Mouse (Mus musculus) gastrocnemius, adult 8-10 months (tissue): ENCODE measurements around the gene Igfbp6. TPM values are rescaled to one million over a fixed set of nuclear protein-coding genes. Genes with fewer than 3 reads are reported as not detected.

ENCODE experiments used
- DNase-seq, 2 experiments: peaks; one replicate each; pipeline ENCODE4 v3.0.0; 2022; ENCODE audit warnings: low spot score in 2 of 2
- total RNA-seq, 4 experiments: library from RNA; stranded (reverse); gene quantifications; 2 replicates each; pipeline ENCODE4 v1.2.4; 2022

Igfbp6 gene
- total RNA-seq, 4 experiments from 2014 or later = 14.2 to 49.0 (median 27.1) TPM

DNA sequence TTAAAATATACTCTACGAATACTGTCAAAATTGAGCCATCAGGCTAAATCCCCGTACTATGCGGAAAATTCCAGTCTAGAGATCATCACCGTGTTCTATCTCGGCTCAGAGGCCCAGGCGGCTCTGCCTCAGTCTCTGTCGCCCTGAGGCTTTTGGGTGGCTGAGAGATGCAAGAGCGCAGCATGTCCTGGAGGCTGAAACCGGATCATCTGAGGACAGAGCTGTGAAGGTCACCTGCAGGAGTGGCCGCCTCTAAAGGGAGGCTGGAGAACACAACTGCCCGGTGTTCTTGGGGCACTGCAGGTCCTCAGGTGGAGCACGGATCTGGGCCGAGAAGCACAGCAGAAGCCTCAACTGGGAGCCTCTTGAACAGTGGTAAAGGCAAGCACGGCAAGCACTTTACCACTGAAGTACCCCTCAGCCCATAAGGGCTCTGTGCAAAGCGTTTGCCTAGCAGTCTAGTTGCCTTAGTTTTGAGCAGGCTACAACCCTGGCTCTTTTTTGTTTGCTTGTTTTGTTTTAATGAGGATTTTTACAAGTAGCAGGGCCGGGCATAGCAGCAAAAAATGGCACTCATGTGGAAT, 31.7 kb downstream of the Igfbp6 start:
- no peak for DNase-seq

DNA sequence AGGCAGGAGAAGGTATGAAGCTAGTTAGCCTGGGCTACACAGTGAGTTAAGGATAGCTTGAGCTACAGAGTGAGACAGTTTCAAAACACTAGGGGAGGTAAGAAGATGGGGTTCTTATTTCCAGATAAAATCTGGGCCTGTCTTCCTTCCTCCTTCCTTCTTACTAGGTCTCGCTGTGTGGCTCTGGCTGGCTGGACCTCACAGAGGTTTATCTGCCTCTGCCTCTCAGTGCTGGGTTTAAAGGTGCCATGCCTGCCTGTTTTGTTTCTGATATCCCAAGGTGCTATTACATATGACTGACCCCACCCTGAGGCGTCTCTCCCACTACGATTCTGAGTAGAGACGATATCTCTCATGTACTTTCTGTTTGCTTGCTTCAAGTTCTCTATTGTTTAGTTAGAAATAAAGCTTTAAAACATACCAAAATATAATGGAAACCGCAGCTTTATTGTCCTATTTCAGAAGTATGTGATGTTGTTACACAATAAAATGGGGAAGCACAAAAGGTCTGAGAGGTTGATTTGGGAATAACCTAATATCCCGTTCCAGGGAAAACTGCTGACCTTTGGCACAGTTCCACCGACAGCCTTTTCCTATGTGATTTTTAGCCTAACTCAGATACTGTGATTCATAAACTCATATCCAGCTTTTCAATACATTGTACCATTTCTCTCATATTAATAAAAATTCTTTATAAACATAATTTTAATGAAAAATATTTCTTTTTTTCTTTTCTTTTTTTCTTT, 32.6 kb downstream of the Igfbp6 start:
- DNase-seq = no peak

DNA sequence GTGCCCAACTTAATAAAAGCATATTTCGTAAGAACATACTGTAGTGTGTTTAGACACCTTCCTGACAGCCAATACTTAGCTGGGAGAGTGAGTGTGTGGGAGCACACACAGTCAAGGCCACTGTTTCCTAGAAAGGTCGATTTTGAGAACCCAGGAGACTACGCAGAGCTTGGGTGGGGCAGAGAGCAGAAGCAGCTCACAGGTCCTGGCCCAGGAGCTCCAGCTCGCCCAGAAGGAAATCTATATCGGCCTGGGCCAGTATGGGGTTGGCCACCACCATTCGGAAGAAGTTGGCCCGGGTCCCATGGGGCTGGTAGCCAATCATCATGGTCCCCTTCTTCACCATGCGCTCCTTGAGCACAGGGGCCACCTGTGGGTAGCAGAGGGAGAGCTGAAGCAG, 33.3 kb downstream of the Igfbp6 start:
- no peak for DNase-seq

DNA sequence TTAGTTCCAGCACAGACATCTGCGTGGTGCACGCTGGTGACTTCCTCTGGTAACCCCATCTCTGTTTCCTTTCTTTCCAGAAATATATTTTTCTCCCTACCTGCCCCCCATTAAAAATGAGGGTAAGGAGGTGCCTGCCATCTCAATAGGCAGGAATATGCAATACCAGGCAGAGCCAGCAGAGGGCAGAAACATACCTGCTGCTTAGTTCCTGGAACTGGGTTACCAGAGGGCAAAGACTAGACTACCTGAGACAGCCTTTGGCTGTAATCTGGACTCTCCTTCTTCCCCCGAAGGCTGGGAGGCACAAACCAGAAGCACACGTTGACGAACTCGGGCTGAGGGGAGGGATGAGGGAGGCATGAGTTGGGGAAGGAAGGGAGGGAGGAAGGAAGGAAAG, 34.1 kb downstream of the Igfbp6 start:
- peak; percentile 59 to 65 for DNase-seq

DNA sequence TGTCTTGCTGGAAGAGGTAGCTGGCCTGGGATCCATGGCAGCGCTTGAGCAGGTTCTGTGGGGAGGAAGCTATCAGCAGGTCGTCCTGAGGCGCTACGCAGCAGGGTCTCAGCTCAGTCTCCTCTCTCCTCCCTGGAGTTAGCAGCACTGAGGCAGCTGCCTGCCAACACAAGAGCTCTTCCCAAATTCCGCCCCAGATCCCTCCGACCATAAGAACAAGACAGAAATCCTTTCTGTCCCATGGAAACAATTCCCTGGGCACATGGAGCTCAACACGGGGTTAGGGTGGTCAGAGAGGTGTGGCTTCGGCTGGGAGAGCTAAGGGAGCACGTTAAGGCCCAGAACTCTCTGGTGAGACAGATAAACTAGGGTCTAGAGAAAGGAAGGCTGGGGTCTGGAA, 34.9 kb downstream of the Igfbp6 start:
- DNase-seq = no peak

DNA sequence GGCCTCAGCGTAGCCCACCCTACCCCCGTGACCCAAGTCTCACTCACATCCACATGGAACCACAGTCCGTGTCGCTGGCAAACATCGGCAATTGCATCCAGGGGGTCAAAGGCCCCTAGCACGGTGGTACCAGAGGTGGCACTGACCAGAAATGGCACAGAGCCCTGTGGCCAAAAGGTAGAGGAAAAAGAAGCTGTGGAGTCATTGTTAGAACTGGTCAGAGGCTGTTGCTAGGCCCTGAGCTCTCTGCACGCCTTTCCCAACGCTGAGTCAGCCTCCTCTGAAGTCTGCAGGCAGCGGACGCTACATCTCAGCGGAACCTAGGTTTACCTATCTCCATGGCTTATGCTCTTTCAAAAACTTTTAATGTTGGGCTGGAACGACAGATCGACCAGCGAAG, 35.8 kb downstream of the Igfbp6 start:
- no peak for DNase-seq

DNA sequence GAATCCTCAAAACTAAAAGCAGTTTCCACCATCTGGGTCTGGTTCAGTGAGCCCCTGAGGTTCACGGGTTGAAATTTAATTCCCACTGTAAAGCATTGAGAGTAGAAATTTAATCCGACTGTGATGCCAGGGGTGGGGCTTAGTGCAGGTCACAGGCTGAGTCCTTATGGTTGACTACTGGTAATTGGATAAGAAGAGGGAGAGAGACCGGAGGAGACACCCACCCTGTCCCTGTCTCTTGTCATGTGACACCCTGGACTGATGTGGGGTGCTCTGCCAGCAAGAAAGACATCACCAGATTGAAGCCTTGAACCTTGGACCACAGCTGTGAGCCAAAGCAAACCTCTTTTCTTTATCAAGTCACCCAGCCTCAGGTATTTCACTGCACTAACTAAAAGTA, 38.9 kb downstream of the Igfbp6 start:
- no peak for DNase-seq

DNA sequence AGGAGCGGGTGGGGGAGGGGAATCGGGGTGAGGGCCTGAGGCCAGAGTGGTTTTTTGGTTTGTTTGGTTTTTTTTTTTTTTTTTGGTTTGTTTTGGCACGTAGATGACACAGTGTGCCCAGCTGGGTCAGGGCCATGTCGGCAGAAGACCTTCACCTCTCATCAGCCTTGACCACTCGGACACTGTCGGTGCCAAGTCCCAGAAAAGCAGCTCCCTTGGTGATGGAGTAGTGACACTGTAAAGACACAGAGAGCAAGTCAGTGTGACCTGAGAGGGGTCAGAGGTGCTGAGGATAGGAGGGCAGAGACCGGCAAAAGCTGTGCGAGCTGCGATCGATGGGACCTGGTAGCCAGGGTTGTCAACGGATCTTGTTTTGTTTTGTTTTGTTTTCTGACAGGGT, 42.1 kb downstream of the Igfbp6 start:
- no peak for DNase-seq

DNA sequence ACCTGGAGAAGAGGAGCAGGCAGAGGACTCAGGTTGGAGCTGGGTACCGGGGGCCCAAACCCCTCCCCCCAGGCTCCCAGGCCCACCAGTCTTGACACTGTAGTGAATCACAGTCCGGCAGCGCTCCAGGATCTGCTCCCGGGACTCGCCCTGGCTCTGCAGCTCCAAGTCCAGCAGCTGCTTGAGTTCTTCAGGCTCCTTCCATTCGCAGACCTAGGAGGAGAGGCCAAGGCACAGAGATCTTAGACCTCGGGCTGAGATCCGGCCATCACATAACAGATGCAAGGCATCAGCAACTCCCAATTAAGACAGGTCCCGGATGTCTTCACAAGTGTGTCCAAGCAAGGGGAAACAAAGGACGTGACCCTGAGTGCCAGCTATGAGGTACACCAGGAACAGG, 43.9 kb downstream of the Igfbp6 start:
- no peak for DNase-seq

DNA sequence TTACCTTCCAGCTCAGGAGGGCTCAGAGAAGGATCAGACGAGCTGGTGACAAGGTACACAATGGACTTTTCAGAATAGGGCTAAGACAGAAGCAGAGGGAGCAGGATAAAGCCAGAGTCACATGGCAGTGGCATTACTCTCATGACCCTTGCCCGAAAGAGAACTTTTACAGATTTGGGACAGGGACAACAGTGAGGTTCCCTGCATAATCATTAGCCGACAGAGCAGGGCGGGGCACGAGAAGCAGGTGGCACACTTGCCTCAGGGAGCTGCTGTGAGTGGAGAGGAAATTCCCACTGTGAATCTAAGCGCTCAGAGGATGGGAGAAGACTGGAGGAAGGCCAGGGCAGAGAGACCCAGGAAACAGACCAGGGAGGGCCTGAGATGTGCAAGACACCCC, 44.7 kb downstream of the Igfbp6 start:
- DNase-seq = no peak

DNA sequence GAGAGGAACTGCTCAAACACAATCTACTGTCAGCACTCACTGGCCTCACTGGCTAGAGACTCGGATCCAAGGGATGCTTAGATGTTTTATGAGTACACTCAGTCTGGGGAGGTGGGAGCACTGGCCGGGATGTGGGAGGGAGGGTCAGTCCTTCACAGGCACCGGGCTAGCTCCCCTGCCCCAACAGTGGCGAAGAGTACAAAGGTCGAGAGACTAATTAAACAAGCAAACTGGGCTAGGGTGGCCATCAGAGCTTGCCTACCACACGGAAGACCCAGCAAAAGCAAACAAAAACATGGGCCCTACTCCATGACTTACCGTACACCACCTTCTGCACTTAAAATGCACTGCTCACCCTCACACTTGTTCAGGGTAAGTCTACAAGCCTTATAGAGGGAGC, 47.5 kb downstream of the Igfbp6 start:
- no peak for DNase-seq

DNA sequence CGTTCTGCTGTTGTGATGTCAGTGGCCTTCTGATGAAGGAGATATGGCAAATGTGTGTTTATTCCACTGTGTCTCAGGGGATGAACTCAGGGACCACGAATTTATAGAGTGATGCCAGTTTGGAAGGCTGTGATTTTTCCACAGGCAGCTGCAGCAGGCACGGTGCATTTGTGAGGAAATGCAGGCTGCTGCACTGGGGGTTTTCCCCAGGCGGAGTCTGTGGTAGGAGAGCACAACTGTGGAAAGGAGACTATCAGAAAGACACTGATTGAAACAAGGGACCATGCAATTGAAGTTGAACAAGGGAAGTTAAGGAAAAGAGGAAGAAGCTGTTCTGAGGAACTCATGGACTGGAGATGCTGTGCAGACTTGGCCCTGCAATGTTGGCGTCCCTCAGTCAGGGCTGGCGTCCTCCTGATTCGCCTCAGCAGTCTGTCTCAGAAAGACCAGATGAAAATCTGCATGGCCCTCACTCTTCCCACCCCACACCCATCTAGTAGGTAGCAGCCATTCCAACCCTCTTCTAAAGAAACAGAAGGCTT, 48.2 kb downstream of the Igfbp6 start:
- DNase-seq = no peak

DNA sequence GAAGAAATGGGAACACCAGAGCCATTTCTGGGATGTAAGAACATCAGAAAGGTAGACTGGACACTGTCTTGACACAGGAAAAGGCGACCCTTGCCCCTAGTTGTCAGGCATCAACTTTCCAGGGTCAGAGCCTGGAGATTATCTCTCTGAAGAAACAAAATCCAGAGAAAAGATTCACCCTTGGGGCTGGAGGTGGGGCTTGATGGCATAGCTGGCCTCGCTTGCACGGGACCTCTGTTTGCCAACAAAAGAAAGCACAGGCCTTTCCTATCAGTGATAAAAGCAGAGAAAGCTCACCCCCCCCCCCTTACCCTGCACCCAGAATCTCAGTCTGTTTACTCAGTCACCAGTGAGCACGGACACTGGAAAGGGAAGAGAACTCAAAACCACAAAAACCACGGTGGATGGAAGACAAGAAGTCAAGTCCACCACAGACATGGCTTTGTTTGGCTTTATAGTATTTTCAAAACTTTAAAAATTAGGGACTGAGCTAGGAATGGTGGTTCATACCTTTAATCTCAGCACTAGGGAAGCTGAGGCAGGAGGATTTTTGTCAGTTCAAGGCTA, 48.7 kb downstream of the Igfbp6 start:
- no peak for DNase-seq

DNA sequence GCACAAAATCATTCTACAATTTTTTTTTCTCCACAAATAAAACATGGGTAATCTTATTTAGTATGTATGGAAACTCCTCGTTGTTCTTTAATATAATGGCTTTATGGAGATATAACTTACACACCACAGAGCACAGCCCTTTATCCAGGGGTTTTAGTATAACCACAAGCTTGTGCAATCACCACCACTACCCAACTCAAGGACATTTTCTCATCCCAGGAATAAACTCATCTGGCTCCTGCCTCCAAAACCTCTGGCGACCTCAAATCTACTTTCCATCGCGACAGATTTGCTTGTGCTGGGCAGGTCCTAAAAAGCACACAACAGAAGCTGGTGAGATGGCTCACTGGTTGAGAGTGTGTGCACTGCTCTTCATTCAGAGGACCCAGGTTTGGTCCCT, 49.5 kb downstream of the Igfbp6 start:
- DNase-seq = no peak

DNA sequence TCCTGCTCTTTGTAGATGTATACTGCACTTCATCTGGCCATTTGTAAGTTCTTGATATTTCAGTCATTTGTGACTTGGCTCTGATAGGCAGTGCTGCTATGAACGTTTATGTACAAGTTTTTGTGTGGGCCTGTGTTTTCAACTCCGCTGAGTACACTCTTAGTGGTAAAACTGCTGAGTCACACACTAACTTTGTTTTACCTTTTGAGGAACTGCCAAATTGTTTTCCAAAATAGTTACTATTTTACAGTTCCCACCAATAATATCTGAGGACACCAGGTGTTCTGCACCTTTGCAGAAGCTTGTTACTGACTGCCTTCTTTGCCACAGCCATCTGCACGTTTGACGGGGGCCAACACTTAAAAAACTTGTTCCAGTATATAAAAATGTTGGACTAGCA, 50.3 kb downstream of the Igfbp6 start:
- no peak for DNase-seq

DNA sequence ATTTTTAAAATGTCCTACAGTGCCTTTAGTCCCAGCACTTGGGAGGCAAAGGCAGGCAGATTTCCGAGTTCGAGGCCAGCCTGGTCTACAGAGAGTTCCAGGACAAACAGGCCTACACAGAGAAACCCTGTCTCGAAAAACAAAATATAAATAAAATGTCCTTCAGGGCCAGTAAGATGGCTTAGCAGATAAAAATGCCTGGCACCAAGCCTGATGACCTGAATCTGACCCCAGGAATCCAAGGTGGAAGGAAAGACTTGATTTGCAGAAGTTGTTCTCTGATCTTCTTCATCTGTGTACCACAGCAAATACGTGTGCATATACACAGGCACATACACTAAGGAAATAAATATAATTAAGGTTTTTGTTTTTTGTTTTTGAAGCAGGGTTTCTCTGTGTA, 51.2 kb downstream of the Igfbp6 start:
- no peak for DNase-seq

DNA sequence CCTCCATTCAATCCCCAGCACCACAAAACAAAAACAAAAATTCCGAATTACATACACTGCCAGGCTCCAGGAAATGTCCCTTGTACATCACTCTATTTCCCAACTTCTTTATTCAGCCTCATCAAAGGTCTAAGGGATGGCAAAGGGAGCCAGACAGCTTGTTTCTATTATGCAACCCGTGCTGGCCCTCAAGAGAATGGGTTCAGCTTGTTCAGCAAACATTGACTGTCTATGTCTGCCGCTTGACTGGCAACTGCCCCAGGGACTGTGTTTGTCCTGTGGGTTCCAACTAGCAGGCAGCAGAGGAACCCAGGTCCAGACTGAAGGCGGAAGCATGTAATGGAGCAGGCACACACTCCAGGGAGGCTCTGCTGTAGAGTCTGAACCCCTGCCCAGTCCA, 54.7 kb downstream of the Igfbp6 start:
- DNase-seq = no peak

Other genes starting within 250 kb of the Igfbp6 start
- gene Krt4, start 219.6 kb upstream of the Igfbp6 start, total RNA-seq = not detected
- gene Krt79, start 204.0 kb upstream of the Igfbp6 start, total RNA-seq = not detected
- not detected for gene Krt78, start 190.1 kb upstream of the Igfbp6 start, total RNA-seq
- gene Krt8, start 139.9 kb upstream of the Igfbp6 start, total RNA-seq = under 1 TPM in 1 of 4 experiments, not detected in 3; 0.32 TPM
- gene Krt18, start 116.2 kb upstream of the Igfbp6 start, total RNA-seq = 1 to 10 TPM in 1 of 4 experiments, under 1 TPM in 3; 0.29 to 2.0 (median 0.42) TPM
- gene Eif4b, start 70.6 kb upstream of the Igfbp6 start, total RNA-seq = 100 to 1,000 TPM; 227 to 269 (median 241) TPM
- 10 to 100 TPM; 17.3 to 37.7 (median 32.0) TPM for gene Tns2, start 43.9 kb upstream of the Igfbp6 start, total RNA-seq
- 1 to 10 TPM; 6.8 to 8.7 (median 7.3) TPM for gene Spryd3, start 8.1 kb upstream of the Igfbp6 start, total RNA-seq
- under 1 TPM in 2 of 4 experiments, not detected in 2; 0.10 to 0.21 TPM for gene Soat2, start 6.2 kb downstream of the Igfbp6 start, total RNA-seq
- 10 to 100 TPM; 25.6 to 28.1 (median 26.8) TPM for gene Zfp740, start 58.9 kb downstream of the Igfbp6 start, total RNA-seq
- gene Csad, start 60.4 kb downstream of the Igfbp6 start, total RNA-seq = 1 to 10 TPM; 5.6 to 8.5 (median 7.6) TPM
- 1 to 10 TPM in 2 of 4 experiments, under 1 TPM in 2; 0.34 to 1.8 (median 1.0) TPM for gene Itgb7, start 87.6 kb downstream of the Igfbp6 start, total RNA-seq
- 1 to 10 TPM; 4.4 to 9.8 (median 8.4) TPM for gene Rarg, start 113.2 kb downstream of the Igfbp6 start, total RNA-seq
- gene Gm9918, start 126.2 kb downstream of the Igfbp6 start, total RNA-seq = not detected
- gene Mfsd5, start 135.1 kb downstream of the Igfbp6 start, total RNA-seq = 10 to 100 TPM; 14.9 to 17.3 (median 15.7) TPM
- gene Espl1, start 151.9 kb downstream of the Igfbp6 start, total RNA-seq = under 1 TPM in 3 of 4 experiments, not detected in 1; 0.07 to 0.58 (median 0.21) TPM
- gene Pfdn5, start 181.8 kb downstream of the Igfbp6 start, total RNA-seq = 100 to 1,000 TPM; 260 to 281 (median 273) TPM
- gene Myg1, start 187.3 kb downstream of the Igfbp6 start, total RNA-seq = 10 to 100 TPM; 17.5 to 21.6 (median 18.9) TPM
- 1 to 10 TPM; 5.3 to 7.5 (median 6.8) TPM for gene Aaas, start 206.4 kb downstream of the Igfbp6 start, total RNA-seq
- gene Sp7, start 222.8 kb downstream of the Igfbp6 start, total RNA-seq = not detected